Mouse (Mus musculus): ENCODE results near the gene Grik4.

DNA sequence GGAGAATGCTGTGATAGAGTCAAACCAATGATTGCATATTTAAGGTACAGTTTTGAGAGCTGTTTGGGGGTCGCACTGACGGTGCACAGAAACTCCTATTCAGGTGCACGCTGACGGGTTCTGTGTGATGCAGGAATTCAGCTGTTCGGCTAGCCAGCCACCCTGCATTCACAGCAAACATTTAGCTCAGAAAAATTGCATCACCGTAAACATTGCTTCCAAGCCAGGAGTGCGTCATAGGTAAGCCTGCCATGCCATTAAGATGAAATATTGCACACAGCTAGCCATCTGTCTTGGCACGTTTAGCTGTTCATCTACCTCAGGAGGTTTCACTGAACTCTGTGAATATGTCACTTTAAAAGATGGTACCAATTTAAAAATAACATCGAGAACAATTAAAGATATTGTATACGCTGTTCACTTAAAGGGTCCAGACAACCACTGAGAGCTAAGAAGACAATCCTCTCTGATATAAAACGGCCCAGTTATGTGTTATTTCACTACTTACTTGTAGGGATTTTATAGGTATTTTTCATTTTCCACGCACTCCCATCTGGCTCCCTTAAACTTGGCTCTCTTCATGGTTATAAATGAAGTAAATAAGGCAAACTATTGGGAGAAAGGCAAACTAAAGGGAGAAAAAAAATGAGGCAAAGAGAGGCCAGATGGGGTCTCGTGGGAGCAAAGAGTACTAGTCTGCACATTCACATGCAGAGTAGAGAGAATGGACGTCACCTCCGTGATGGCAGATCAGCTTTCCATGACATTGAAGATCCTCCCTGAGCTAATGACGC is 453.5 kb downstream of the Grik4 start:
- TF ChIP-seq POLR2A (IDR thresholded peaks at IDR 0.05; ENCODE audit: insufficient read depth, low read depth, low read length) = no peak
- no peak for TF ChIP-seq CTCF (IDR thresholded peaks at IDR 0.05; ENCODE audit: insufficient read depth, low read depth, low read length)

Measured in olfactory bulb, adult 2 months (tissue).